Comparison of ENCODE assay signal across 28 mouse cellular contexts in genomic region chr3:143986200-143986506, GRCm38 (mm10).
A peak's percentile ranks its signal among the peaks of the same experiment; 100 is the strongest.
DNase-seq lines count a peak whose midpoint lies in the region; ATAC-seq and TF ChIP-seq lines count a peak whose summit lies in the region.
"Had no signal": no experiment of that assay in that cellular context is flagged by ENCODE, and none has a peak within 500 bp of the region (broad histone marks: within the 10 kb centered on the region; RNA-seq: fewer than 3 reads in every experiment).

No protein-coding gene starts in this region.

- WGBS in forebrain, embryonic 13.5 days, result 19% methylated on average over 5 of the region's 5 CpGs
- WGBS in limb, embryonic 10.5 days, result 78% methylated on average over 5 of the region's 5 CpGs

- H3K9me3 ChIP-seq in forebrain, embryonic 13.5 days (replicated peaks), result peaks cover 5% of the 10 kb centered on the region; the same call in 1 of the 2 replicates
- H3K9me3 ChIP-seq in limb, embryonic 10.5 days (replicated peaks), result no peaks in the 10 kb centered on the region
- H3K9me3 ChIP-seq: embryonic facial prominence, embryonic 12.5 days; embryonic facial prominence, embryonic 15.5 days; heart, embryonic 10.5 days; heart, embryonic 13.5 days had no signal

- peak; percentile 53 for DNase-seq in retina, embryonic 14.5 days (ENCODE audit: low spot score)
- no peak for DNase-seq in retina, postnatal 1 day
- DNase-seq in brain, embryonic 14.5 days (ENCODE audit: low read depth), result peak; percentile 67
- DNase-seq in limb, embryonic 10.5 days (ENCODE audit: low spot score), result no peak
- DNase-seq in frontal cortex, postnatal 36 days (ENCODE audit: low spot score in 2 of 2), result no peak
- DNase-seq in MN1 (ENCODE audit: low spot score), result no peak
- DNase-seq: adrenal gland, adult 2 months; adrenal gland, postnatal 14 days; cerebellum, adult 18-20 months; cerebellum, adult 9-10 months; cerebellum, postnatal 14 days; gastrocnemius, postnatal 36 days; heart, adult 2 months; heart, postnatal 14 days; heart, postnatal 4 days; kidney, adult 18-20 months had no signal

- H3K27ac ChIP-seq in forebrain, embryonic 13.5 days, result no peak overlapping the region
- H3K27ac ChIP-seq in limb, embryonic 10.5 days, result 0 out of 2 replicates have a peak overlapping the region, but pooled peaks have one; percentile 21
- H3K27ac ChIP-seq: embryonic facial prominence, embryonic 12.5 days; embryonic facial prominence, embryonic 15.5 days; heart, adult 2 months; heart, embryonic 10.5 days; heart, embryonic 13.5 days; hindbrain, embryonic 14.5 days; hindbrain, postnatal 0 days had no signal

- no peak for TF ChIP-seq POLR2A in brain, embryonic 14.5 days (IDR thresholded peaks at IDR 0.05; ENCODE audit: borderline replicate concordance, extremely low read depth, insufficient read depth, insufficient read length, poor library complexity, severe bottlenecking)

- no peaks in the 10 kb centered on the region for H3K36me3 ChIP-seq in forebrain, embryonic 13.5 days (ENCODE audit: poor library complexity, severe bottlenecking)
- H3K36me3 ChIP-seq in limb, embryonic 10.5 days, result no peaks in the 10 kb centered on the region
- H3K36me3 ChIP-seq: embryonic facial prominence, embryonic 12.5 days; embryonic facial prominence, embryonic 15.5 days; G1E; heart, embryonic 10.5 days; heart, embryonic 13.5 days had no signal

- peaks cover 25% of the 10 kb centered on the region for H3K4me1 ChIP-seq in forebrain, embryonic 13.5 days
- peaks cover 24% of the 10 kb centered on the region; the same call in 1 of the 2 replicates for H3K4me1 ChIP-seq in limb, embryonic 10.5 days
- H3K4me1 ChIP-seq: embryonic facial prominence, embryonic 15.5 days had no signal

- peak overlapping the region; percentile 28 for H3K4me2 ChIP-seq in forebrain, embryonic 13.5 days
- H3K4me2 ChIP-seq: embryonic facial prominence, embryonic 12.5 days; embryonic facial prominence, embryonic 15.5 days; heart, embryonic 13.5 days; hindbrain, embryonic 14.5 days had no signal

- no peak overlapping the region for H3K9ac ChIP-seq in forebrain, embryonic 13.5 days
- H3K9ac ChIP-seq: embryonic facial prominence, embryonic 12.5 days; embryonic facial prominence, embryonic 15.5 days; heart, embryonic 13.5 days; hindbrain, embryonic 14.5 days had no signal

- H3K27me3 ChIP-seq in forebrain, embryonic 13.5 days, result no peaks in the 10 kb centered on the region
- H3K27me3 ChIP-seq in limb, embryonic 10.5 days (ENCODE audit: low read depth, poor library complexity, severe bottlenecking), result no peaks in the 10 kb centered on the region
- H3K27me3 ChIP-seq: embryonic facial prominence, embryonic 12.5 days; embryonic facial prominence, embryonic 15.5 days; heart, embryonic 13.5 days had no signal

- peak; percentile 26; the same call in 1 of the 2 replicates for ATAC-seq in forebrain, embryonic 13.5 days
- no peak for ATAC-seq in erythroblast, adult 5-6 weeks (replicated peaks; ENCODE audit: low FRiP score, poor library complexity, severe bottlenecking)
- ATAC-seq: hindbrain, postnatal 0 days; inflammation-experienced regulatory T-cells, adult 6 months; intestine, embryonic 16.5 days had no signal

- no peak for TF ChIP-seq CTCF in brain, embryonic 14.5 days (IDR thresholded peaks at IDR 0.05; ENCODE audit: borderline replicate concordance, extremely low read depth, insufficient read depth, insufficient read length)

- H3K4me3 ChIP-seq in forebrain, embryonic 13.5 days, result no peak overlapping the region
- no peak overlapping the region for H3K4me3 ChIP-seq in limb, embryonic 10.5 days
- H3K4me3 ChIP-seq: embryonic facial prominence, embryonic 12.5 days; embryonic facial prominence, embryonic 15.5 days; erythroblast, embryonic 14.5 days; heart, adult 2 months; heart, embryonic 10.5 days; heart, embryonic 13.5 days had no signal

Comparison
In these comparisons a context has a peak if more than half of its experiments do, and no peak if none do; other contexts are left out.
1. DNase-seq: peak in retina, embryonic 14.5 days (single experiment) and brain, embryonic 14.5 days (single experiment); none in retina, postnatal 1 day (single experiment), limb, embryonic 10.5 days (single experiment), frontal cortex, postnatal 36 days (0 of 2) and MN1 (single experiment).